ENCODE assay signal across 37 mouse cellular contexts in the genomic region with DNA sequence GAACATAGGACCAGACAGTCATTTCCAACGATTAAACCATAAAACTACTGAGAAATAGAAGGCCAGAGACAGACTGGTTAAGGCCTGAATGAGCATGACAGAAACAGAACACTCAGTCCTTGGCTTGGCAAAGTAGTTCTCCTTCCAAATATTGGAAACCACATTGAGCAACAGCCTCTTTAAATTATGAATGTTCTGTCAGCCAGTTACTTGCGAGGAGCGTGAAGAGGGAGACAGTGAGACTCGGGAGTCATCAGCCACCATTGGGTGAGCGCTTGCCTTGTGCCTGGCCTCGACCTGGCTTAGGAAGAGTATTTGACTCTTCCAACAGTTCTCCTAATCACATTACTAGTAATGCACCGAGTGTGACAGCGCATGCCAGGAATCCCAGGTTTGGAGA. TPM values are rescaled to one million over a fixed set of nuclear protein-coding genes. Genes with fewer than 3 reads are reported as not detected.
DNase-seq lines count a peak whose midpoint lies in the region; ATAC-seq and TF ChIP-seq lines count a peak whose summit lies in the region.
"Had no signal": no experiment of that assay in that cellular context is flagged by ENCODE, and none has a peak within 500 bp of the region (broad histone marks: within the 10 kb centered on the region; RNA-seq: fewer than 3 reads in every experiment).

No protein-coding gene starts in this region.

- no peaks in the 10 kb centered on the region for H3K36me3 ChIP-seq in liver, embryonic 12.5 days
- H3K36me3 ChIP-seq: embryonic facial prominence, embryonic 10.5 days; embryonic facial prominence, embryonic 15.5 days; forebrain, embryonic 12.5 days; heart, embryonic 12.5 days; liver, embryonic 15.5 days; lung, embryonic 15.5 days; neural tube, embryonic 13.5 days had no signal

- peak overlapping the region; percentile 74 for H3K27ac ChIP-seq in gastrocnemius, adult 2 months
- no peak overlapping the region for H3K27ac ChIP-seq in liver, embryonic 12.5 days
- H3K27ac ChIP-seq: embryonic facial prominence, embryonic 10.5 days; embryonic facial prominence, embryonic 15.5 days; forebrain, embryonic 12.5 days; hindbrain, embryonic 14.5 days; liver, embryonic 15.5 days; lung, embryonic 15.5 days; neural tube, embryonic 13.5 days had no signal

- no peak overlapping the region for H3K9ac ChIP-seq in liver, embryonic 12.5 days
- H3K9ac ChIP-seq: embryonic facial prominence, embryonic 15.5 days; forebrain, embryonic 12.5 days; forebrain, postnatal 0 days; heart, embryonic 12.5 days; hindbrain, embryonic 14.5 days; liver, embryonic 15.5 days; lung, embryonic 15.5 days; neural tube, embryonic 13.5 days had no signal

- peak; percentile 51 for DNase-seq in gastrocnemius, adult 2 months
- no peak for DNase-seq in gastrocnemius, postnatal 14 days
- DNase-seq in lung, postnatal 25 days (ENCODE audit: low spot score): peak; percentile 49
- DNase-seq in lung, postnatal 14 days: no peak
- peak; percentile 25 for DNase-seq in adrenal gland, postnatal 14 days
- peak; percentile 62 for DNase-seq in skeletal muscle tissue, adult 2 months (ENCODE audit: low read depth, low spot score)
- DNase-seq: B cell, adult 2 months; cerebellum, adult 2 months; cerebellum, postnatal 25 days; forebrain, postnatal 0 days; kidney, adult 9 months; kidney, postnatal 14 days; liver; thymus, postnatal 4 days had no signal

- H3K4me3 ChIP-seq in gastrocnemius, adult 2 months: no peak overlapping the region
- H3K4me3 ChIP-seq in liver, embryonic 12.5 days: no peak overlapping the region
- H3K4me3 ChIP-seq: embryonic facial prominence, embryonic 10.5 days; embryonic facial prominence, embryonic 15.5 days; forebrain, embryonic 12.5 days; heart, embryonic 12.5 days; liver, embryonic 15.5 days; lung, embryonic 15.5 days; neural tube, embryonic 13.5 days had no signal

- H3K9me3 ChIP-seq in liver, embryonic 12.5 days (replicated peaks): no peaks in the 10 kb centered on the region
- H3K9me3 ChIP-seq: embryonic facial prominence, embryonic 10.5 days; embryonic facial prominence, embryonic 15.5 days; forebrain, embryonic 12.5 days; heart, embryonic 12.5 days; liver, embryonic 15.5 days; lung, embryonic 15.5 days; neural tube, embryonic 13.5 days had no signal

- H3K4me2 ChIP-seq in liver, embryonic 12.5 days: no peak overlapping the region
- H3K4me2 ChIP-seq: embryonic facial prominence, embryonic 15.5 days; forebrain, embryonic 12.5 days; heart, embryonic 12.5 days; hindbrain, embryonic 14.5 days; liver, embryonic 15.5 days; lung, embryonic 15.5 days; midbrain, embryonic 11.5 days; neural tube, embryonic 13.5 days had no signal

- no peak for ATAC-seq in liver, embryonic 12.5 days
- ATAC-seq: activated CD4-positive, CD25-positive, alpha-beta regulatory T cell, adult 4 months; forebrain, postnatal 0 days; intestine, postnatal 0 days; midbrain, embryonic 16.5 days had no signal

- intact Hi-C loops in gastrocnemius, adult 2 months (cut with DNase I): no loop called here
- intact Hi-C loops in gastrocnemius, postnatal 14 days (cut with DNase I; ENCODE audit: low total_unique reads): no loop called here

- H3K27me3 ChIP-seq in liver, embryonic 12.5 days (replicated peaks): peaks cover 9% of the 10 kb centered on the region; the same call in 1 of the 2 replicates
- H3K27me3 ChIP-seq: embryonic facial prominence, embryonic 15.5 days; forebrain, embryonic 12.5 days; heart, embryonic 12.5 days; liver, embryonic 15.5 days; lung, embryonic 15.5 days; neural tube, embryonic 13.5 days had no signal

- TF ChIP-seq CTCF in gastrocnemius, adult 2 months (IDR thresholded peaks at IDR 0.05): no peak

- H3K4me1 ChIP-seq in liver, embryonic 12.5 days: 0 out of 2 replicates have a peak, but pooled peaks cover 2% of the 10 kb centered on the region
- H3K4me1 ChIP-seq: embryonic facial prominence, embryonic 15.5 days; forebrain, embryonic 12.5 days; heart, embryonic 12.5 days; liver, embryonic 15.5 days; lung, embryonic 15.5 days; neural tube, embryonic 13.5 days had no signal

- WGBS in liver, embryonic 12.5 days (ENCODE audit: insufficient replicate concordance): 70% methylated on average over 8 of the region's 8 CpGs

RNA-seq across cellular contexts. Expression of a gene that starts 15.8 kb away (rescaled TPM):
- not detected for total RNA-seq in gastrocnemius, adult 2 months (2021)
- total RNA-seq in gastrocnemius, postnatal 14 days (2021): 1 to 10 TPM in 1 of 2 experiments, not detected in 1; 3.1 TPM
- not detected in 2 replicates for total RNA-seq in adrenal gland, postnatal 14 days (2021)
- polyA plus RNA-seq in liver, embryonic 12.5 days (2016; fragmentation: Nextera tagmentation; extraction: Ambion mirVana): not detected in 2 replicates
- total RNA-seq: forebrain, postnatal 0 days; hematopoietic stem cell, adult 5-6 weeks; layer of hippocampus, adult 18-20 months; layer of hippocampus, postnatal 10 days; megakaryocyte progenitor cell, adult 5-6 weeks had no signal
- polyA plus RNA-seq: activated CD4-positive, CD25-positive, alpha-beta regulatory T cell, adult 4 months; brain, embryonic 14.5 days; cerebellum, adult 2 months; embryonic facial prominence, embryonic 10.5 days; forebrain, embryonic 12.5 days; forebrain, postnatal 0 days; gonadal fat pad, adult 2 months; heart, embryonic 12.5 days; heart, postnatal 0 days; hindbrain, embryonic 14.5 days; intestine, postnatal 0 days; limb, embryonic 11.5 days; liver, embryonic 15.5 days; lung, embryonic 15.5 days; midbrain, embryonic 11.5 days; midbrain, embryonic 16.5 days; neural tube, embryonic 13.5 days; stomach, embryonic 14.5 days; testis, adult 2 months had no signal

RNA-seq across cellular contexts. Expression of a gene that starts 28.6 kb away (rescaled TPM):
- total RNA-seq in gastrocnemius, adult 2 months (2021): 10 to 100 TPM; 39.2 to 41.7 TPM
- 10 to 100 TPM; 34.7 to 39.4 TPM for total RNA-seq in gastrocnemius, postnatal 14 days (2021)
- total RNA-seq in adrenal gland, postnatal 14 days (2021): 133 and 149 TPM in 2 replicates
- 45.5 and 47.4 TPM in 2 replicates for polyA plus RNA-seq in liver, embryonic 12.5 days (2016; fragmentation: Nextera tagmentation; extraction: Ambion mirVana)

RNA-seq across cellular contexts. Expression of a gene that starts 28.6 kb away (rescaled TPM):
- total RNA-seq in gastrocnemius, adult 2 months (2021): 10 to 100 TPM; 62.1 to 65.9 TPM
- total RNA-seq in gastrocnemius, postnatal 14 days (2021): 10 to 100 TPM; 60.9 to 61.8 TPM
- total RNA-seq in adrenal gland, postnatal 14 days (2021): 107 and 112 TPM in 2 replicates
- polyA plus RNA-seq in liver, embryonic 12.5 days (2016; fragmentation: Nextera tagmentation; extraction: Ambion mirVana): 136 and 137 TPM in 2 replicates

Comparison
In these comparisons a context has a peak if more than half of its experiments do, and no peak if none do; other contexts are left out.
1. DNase-seq: peak in gastrocnemius, adult 2 months (single experiment), lung, postnatal 25 days (single experiment), adrenal gland, postnatal 14 days (single experiment) and skeletal muscle tissue, adult 2 months (single experiment); none in gastrocnemius, postnatal 14 days (single experiment) and lung, postnatal 14 days (single experiment).